Mouse (Mus musculus) thymus, adult 2 months (tissue): ENCODE measurements around the gene Fam240b. TPM values are rescaled to one million over a fixed set of nuclear protein-coding genes. Genes with fewer than 3 reads are reported as not detected.
A peak's percentile ranks its signal among the peaks of the same experiment; 100 is the strongest.

Experiments
- DNase-seq: peaks from one replicate; pipeline ENCODE4 v3.0.0; 2021
- H3K27ac ChIP-seq: fragments of 200-500 bp; 2 replicates; pipeline ENCODE4 v1.5.1; 2012; ENCODE audit warnings: low read length, control low read depth; ENCODE audit not compliant: control insufficient read depth, insufficient read depth
- H3K27me3 ChIP-seq: fragments of 200-500 bp; 2 replicates; pipeline ENCODE4 v1.6.1; 2012; ENCODE audit warnings: mild to moderate bottlenecking, low read length, moderate library complexity, mixed read lengths; ENCODE audit not compliant: control insufficient read depth, insufficient read depth
- H3K36me3 ChIP-seq: fragments of 200-500 bp; 2 replicates; pipeline ENCODE4 v1.6.1; 2012; ENCODE audit warnings: mild to moderate bottlenecking, low read length, moderate library complexity; ENCODE audit not compliant: control insufficient read depth, insufficient read depth
- H3K4me1 ChIP-seq: fragments of 200-500 bp; replicated peaks from 2 replicates; pipeline ENCODE4 v1.6.1; 2012; ENCODE audit warnings: low read length; ENCODE audit not compliant: control insufficient read depth, insufficient read depth
- H3K4me3 ChIP-seq: fragments of 200-500 bp; 2 replicates; pipeline ENCODE4 v1.5.1; 2012; ENCODE audit warnings: mild to moderate bottlenecking, low read length, control low read depth, moderate library complexity; ENCODE audit not compliant: control insufficient read depth, insufficient read depth
- CTCF ChIP-seq: fragments of 200-500 bp; IDR thresholded peaks from 2 replicates; pipeline ENCODE4 v1.5.1; 2012; ENCODE audit warnings: mild to moderate bottlenecking, control low read depth, low read length, moderate library complexity, borderline replicate concordance; ENCODE audit not compliant: control insufficient read depth, poor library complexity, insufficient read depth; ENCODE audit errors: extremely low read depth
- POLR2A ChIP-seq: fragments of 200-500 bp; IDR thresholded peaks from 2 replicates; pipeline ENCODE4 v1.6.1; 2012; ENCODE audit warnings: mild to moderate bottlenecking, low read length, control low read depth, moderate library complexity; ENCODE audit not compliant: control insufficient read depth, poor library complexity, insufficient read depth; ENCODE audit errors: extremely low read depth
- WGBS: fragments of 180-500 bp; shearing (Covaris S2); methylation state at CpG from one replicate; pipeline ENCODE4 v1.1.7; 2018; 5-methylcytosine and 5-hydroxymethylcytosine counted together
- polyA plus RNA-seq: library from polyadenylated mRNA; depleted of rRNA; stranded (reverse); fragments of >200 nt; gene quantifications from 2 replicates; pipeline ENCODE4 v1.2.3, GENCODE M21; 2012

Fam240b gene
- polyA plus RNA-seq, 1 experiment, result not detected

DNA sequence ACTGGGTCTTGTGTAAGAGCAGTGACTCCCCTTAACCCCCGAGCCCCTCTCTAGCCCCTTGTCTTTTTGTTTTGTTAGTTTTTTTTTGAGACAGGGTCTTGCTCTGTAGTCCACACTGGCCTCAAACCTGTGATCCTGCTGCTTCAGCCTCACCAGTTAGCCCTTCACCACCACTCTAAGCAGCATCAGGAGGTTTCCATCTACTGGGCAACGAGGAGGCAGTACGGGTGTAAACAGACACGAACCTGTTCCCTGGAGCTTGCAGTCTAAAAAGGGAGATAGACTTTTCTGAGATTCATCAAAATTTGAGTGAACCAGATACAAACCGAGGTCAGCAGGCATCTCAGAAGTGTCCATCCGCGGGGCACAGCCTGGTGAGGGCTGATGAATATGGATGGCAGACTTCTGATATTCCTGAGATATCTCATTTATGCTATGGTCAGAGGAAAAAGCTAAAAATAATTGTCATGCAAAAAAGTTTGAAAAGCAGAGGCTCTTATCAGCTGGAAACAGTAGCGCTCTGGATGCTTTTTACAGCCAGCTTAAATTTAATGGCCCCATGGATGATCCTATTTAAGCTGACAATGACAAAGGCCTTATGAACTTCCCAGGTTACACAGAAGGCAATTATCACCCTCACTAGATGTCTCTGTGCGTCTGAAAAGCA, 52.2 kb downstream of the Fam240b start:
- Histone ChIP-seq H3K36me3 (no peaks in the 10 kb centered on the region), H3K4me1 (no peaks in the 10 kb centered on the region), H3K27me3 (no peaks in the 10 kb centered on the region; the same call in 1 of the 2 replicates), H3K4me3 (no peak overlapping the region), H3K27ac (no peak overlapping the region)
- DNase-seq, result no peak
- 81% methylated on average over 9 of the region's 9 CpGs for WGBS
- no peak for TF ChIP-seq POLR2A
- no peak for TF ChIP-seq CTCF

DNA sequence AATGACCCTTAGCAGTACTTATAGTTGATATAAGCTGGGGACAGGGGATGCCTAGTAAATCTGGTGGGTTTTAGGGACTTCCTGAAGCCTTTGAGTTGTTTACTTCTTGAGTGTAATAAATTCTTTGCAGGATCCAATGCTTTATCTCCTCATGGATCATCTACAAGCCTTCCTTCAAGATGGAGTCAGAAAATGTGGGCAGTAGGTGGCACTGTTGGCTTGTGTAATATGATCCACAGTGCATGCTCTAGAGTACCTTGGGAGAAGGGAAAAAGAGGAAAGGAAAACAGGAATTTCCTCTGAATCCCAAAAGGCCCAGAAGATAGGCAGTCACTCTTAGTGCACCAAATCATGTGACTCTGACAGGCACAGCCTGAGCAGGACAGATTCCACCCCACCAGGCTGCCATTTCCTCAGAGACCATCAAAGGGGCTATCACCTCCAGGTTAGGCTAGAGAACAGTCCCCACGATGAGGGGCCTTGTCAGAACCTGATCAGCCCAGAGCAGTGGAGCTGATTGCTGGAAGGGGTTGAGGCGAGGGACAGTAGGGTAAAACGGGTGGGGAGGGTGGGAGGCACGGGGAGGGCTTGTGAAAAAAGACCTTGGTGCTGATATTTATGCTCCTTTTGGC, 54.2 kb downstream of the Fam240b start:
- whole genome bisulfite sequencing, result 73% methylated on average over 4 of the region's 4 CpGs
- no peak overlapping the region for H3K27ac ChIP-seq
- no peak for DNase-seq

DNA sequence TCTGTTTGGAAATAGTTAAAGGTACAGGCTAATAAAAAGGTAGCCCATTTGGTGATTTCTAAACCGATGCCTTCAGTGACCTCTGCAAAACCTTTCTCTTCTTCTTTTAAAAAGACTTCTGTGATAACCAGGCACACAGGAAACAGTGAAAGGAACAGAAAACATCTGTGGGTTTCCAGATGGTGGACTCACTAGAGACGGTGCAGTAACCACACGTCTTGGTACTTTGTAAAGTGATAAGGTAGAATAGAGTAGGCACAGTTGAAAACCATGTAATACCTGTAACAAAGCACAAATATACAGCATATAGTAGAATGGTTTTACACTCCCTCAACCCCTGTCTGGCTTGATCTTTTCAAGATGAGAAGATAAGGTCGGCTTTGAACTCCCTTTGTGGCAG, 57.0 kb downstream of the Fam240b start:
- 4% methylated on average over 4 of the region's 4 CpGs for WGBS
- Histone ChIP-seq H3K4me1 (no peaks in the 10 kb centered on the region), H3K27me3 (no peaks in the 10 kb centered on the region), H3K27ac (no peak overlapping the region), H3K4me3 (no peak overlapping the region), H3K36me3 (no peaks in the 10 kb centered on the region)
- TF ChIP-seq CTCF (no peak), POLR2A (no peak)
- no peak for DNase-seq

More for the DNA sequence above, 54.2 kb downstream of the Fam240b start:
- Histone ChIP-seq H3K27me3 (no peaks in the 10 kb centered on the region; the same call in 1 of the 2 replicates), H3K4me3 (no peak overlapping the region), H3K4me1 (no peaks in the 10 kb centered on the region), H3K36me3 (no peaks in the 10 kb centered on the region)
- TF ChIP-seq CTCF (no peak), POLR2A (no peak)

DNA sequence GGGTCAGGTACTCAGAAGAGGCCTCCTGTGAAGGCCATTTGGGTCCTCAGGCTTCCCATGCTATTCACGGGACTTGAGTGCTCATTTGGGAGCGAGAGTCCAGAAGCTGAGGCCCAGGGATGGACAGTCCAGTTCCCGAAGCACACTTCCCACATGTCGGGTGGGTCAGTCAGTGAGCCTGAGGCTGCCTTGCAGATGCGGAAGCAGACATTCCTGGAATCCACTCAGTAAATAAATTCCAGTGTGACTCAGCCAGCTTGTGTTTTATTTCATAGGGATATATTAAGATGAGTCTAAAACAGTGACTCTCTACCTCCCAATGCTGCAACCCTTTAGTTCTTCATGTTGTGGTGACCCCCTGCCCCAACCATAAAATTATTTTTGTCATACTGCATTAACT, 58.1 kb downstream of the Fam240b start:
- WGBS, result 96% methylated on average over 5 of the region's 5 CpGs

DNA sequence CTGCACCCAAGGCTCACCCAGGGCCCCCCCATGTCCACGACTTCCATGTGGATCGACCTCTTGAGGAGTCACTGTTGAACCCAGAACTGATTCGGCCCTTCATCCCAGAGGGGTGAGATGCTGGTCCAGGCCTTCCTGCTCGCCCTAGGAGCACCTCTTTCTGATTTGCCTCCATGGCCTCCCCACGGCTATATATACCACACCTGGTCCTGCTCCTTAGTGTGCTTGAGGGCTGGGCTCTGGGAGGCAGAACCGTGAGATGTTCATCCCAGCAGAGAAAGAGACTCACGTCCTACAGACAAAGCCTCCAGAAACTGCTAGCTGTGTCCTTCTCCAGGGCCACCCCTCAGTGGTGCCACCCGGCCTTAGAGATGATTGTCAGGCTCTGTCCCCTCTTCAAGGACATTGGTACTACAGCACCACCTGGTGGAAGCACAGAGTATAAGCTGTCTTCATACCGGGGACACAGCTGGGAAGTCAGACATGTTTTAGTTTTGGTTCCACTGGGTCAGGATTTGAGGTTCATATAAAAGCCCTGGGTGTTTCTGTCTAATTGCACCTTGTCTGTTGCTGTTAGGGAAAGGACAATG, 58.6 kb downstream of the Fam240b start:
- Histone ChIP-seq H3K27ac (no peak overlapping the region), H3K27me3 (no peaks in the 10 kb centered on the region), H3K36me3 (no peaks in the 10 kb centered on the region), H3K4me3 (no peak overlapping the region), H3K4me1 (no peaks in the 10 kb centered on the region)
- DNase-seq, result peak; percentile 77
- WGBS, result 63% methylated on average over 9 of the region's 9 CpGs
- no peak for TF ChIP-seq POLR2A
- TF ChIP-seq CTCF, result peak; percentile 41; the same call in 1 of the 2 replicates

More for the DNA sequence above, 58.1 kb downstream of the Fam240b start:
- DNase-seq, result no peak
- H3K36me3 ChIP-seq, result no peaks in the 10 kb centered on the region
- no peak overlapping the region for H3K4me3 ChIP-seq
- TF ChIP-seq CTCF, result no peak
- TF ChIP-seq POLR2A, result no peak
- no peak overlapping the region for H3K27ac ChIP-seq
- H3K27me3 ChIP-seq, result no peaks in the 10 kb centered on the region
- H3K4me1 ChIP-seq, result no peaks in the 10 kb centered on the region

DNA sequence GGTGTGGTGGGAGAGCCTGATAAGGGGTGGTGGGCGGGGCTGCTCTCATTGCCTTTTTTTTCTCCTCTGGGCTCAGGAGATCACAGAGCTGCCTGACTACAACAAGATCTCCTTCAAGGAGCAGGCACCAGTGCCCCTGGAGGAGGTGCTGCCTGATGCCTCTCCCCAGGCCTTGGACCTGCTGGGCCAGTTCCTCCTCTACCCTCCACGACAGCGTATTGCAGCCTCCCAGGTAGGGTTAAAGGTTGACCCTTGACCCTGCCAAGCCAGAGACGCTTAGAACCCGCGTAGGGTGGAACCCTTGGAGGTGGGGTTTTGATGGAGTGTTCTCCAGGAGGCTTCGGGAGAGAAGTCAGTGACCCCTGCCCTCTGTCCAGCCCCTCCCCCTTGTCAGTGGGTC, 59.8 kb downstream of the Fam240b start:
- Histone ChIP-seq H3K4me1 (peaks cover 2% of the 10 kb centered on the region), H3K27ac (no peak overlapping the region), H3K36me3 (no peaks in the 10 kb centered on the region), H3K4me3 (no peak overlapping the region), H3K27me3 (no peaks in the 10 kb centered on the region)
- no peak for DNase-seq
- TF ChIP-seq CTCF (no peak), POLR2A (no peak)
- 98% methylated on average over 7 of the region's 7 CpGs for WGBS
